Mouse (Mus musculus): ENCODE data around the gene Fez2.

GRCm38 (mm10) chr17:78451886-78452285 lies 33.9 kb upstream of the Fez2 start:
- TF ChIP-seq CTCF (IDR thresholded peaks at IDR 0.05; ENCODE audit: extremely low read depth, insufficient read length, insufficient replicate concordance, low read depth, low read length) (no peak), POLR2A (IDR thresholded peaks at IDR 0.05; ENCODE audit: low read depth, low read length) (no peak)
